Mouse (Mus musculus) CD8-positive naive resting alpha-beta T cell, adult 2 months (primary cell): Measurements from ENCODE around the gene Dkk3.

Source experiments
- DNase-seq, 2 experiments: peaks; one replicate each; pipeline ENCODE4 v3.0.0; 2022; ENCODE audit warnings: low read depth in 2 of 2, low spot score in 2 of 2

The Dkk3 gene

GRCm38 (mm10) chr7:112082636-112083035 is 76.2 kb downstream of the Dkk3 start:
- no peak for DNase-seq

DNA sequence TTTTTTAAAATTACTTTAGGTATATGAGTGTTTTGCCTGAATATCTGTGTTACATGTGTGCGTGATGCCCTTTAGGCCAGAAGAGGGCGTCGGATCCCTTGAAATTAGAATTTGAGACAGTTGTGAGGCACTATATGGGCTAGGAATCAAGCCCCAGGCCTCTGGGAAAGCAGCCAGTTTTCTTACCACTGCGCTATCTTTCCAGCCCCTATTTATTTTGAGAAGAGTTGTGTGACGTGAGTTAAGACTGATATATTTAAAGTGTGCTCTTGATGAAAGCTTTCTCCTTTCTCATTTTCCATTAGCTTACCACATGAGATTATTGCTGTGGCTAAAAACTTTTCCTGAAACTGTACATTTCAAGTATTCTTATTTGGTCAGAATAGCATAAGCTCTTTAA is 84.0 kb downstream of the Dkk3 start:
- DNase-seq = no peak
